Mouse (Mus musculus): ENCODE measurements around the gene Pbsn. TPM values are rescaled to one million over a fixed set of nuclear protein-coding genes. Genes with fewer than 3 reads are reported as not detected.

Pbsn gene
- polyA plus RNA-seq, 1 experiment from 2014 or later, result not detected

DNA sequence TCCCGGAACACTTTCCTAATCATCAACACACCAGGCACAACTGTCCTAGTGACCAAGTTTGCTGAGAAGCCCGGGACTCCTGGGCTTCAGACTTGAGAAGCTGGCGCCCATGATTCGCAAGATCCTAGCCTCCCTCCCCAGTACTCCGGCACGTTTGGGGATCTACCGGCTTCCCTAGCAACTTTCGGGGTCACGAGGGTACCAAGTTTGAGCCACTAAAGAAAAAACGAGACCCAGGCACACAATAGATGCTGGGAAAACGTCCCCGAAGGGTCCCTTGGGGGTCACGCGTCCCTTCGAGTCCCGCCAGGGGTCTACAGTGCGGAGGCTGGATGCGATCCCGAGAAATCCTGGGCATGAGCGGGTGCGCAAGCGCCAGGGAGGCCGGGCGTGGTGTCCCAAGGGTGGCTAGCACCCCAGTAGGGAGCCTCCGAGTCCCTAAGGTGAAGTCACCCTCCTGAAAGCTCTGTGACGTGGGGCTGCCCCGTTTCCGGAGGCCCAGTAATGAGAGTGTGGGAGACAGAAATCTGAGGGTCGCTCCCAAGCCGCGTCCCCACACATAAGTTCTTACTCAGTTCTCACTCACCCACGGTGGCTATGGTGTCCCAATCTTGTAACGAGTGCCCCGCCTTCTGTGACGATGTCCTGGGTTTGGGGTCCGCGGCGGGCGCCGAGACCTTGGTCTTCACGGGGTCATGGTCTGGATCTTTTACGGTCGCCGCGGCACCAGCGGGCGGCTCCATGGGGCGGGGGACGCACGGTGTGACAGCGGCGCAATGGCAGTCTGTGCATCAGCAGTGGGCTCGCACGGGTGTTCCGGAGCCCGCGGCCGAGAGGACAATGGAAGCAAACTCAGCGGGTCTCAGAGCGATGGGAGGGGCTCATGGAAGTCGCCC is 58.2 kb downstream of the Pbsn start:
- Histone ChIP-seq H3K9ac (peak overlapping the region; percentile 69), H3K36me3 (no peaks in the 10 kb centered on the region), H3K9me3 (no peaks in the 10 kb centered on the region), H3K4me3 (peak overlapping the region; percentile 73), H3K27me3 (no peaks in the 10 kb centered on the region), H3K27ac (replicated peaks) (peak overlapping the region; percentile 85), H3K4me2 (peak overlapping the region; percentile 74), H3K4me1 (replicated peaks) (peaks cover 19% of the 10 kb centered on the region)
- 24% methylated on average over 61 of the region's 61 CpGs for WGBS
- peak; percentile 81 for ATAC-seq (ENCODE audit: low FRiP score, low read depth)

- H3K27me3 ChIP-seq, result no peaks in the 10 kb centered on the region
- H3K4me1 ChIP-seq (replicated peaks), result peaks cover 12% of the 10 kb centered on the region
- no peak overlapping the region for H3K4me2 ChIP-seq
- ATAC-seq (ENCODE audit: low FRiP score, low read depth), result no peak
- H3K4me3 ChIP-seq, result no peak overlapping the region
- no peaks in the 10 kb centered on the region for H3K9me3 ChIP-seq
- H3K9ac ChIP-seq, result no peak overlapping the region
- no peak overlapping the region for H3K27ac ChIP-seq (replicated peaks)
- WGBS, result 89% methylated on average over 3 of the region's 3 CpGs
- 0 out of 2 replicates have a peak, but pooled peaks cover 14% of the 10 kb centered on the region for H3K36me3 ChIP-seq
Measured at GRCm38 (mm10) chrX:77788675-77789074, 64.7 kb downstream of the Pbsn start.

Other genes with a start within 250 kb of the Pbsn start
- gene Prkx, start 57.3 kb downstream of the Pbsn start, polyA plus RNA-seq (2015; fragmentation: Nextera tagmentation; extraction: Ambion mirVana), result 22.2 and 23.9 TPM in 2 replicates
- gene Gm14744, start 11.1 kb upstream of the Pbsn start, polyA plus RNA-seq (2015; fragmentation: Nextera tagmentation; extraction: Ambion mirVana), result not detected in 2 replicates
- gene 5430402E10Rik, start 71.4 kb upstream of the Pbsn start, polyA plus RNA-seq (2015; fragmentation: Nextera tagmentation; extraction: Ambion mirVana), result not detected in 2 replicates
- not detected in 2 replicates for gene Obp1a, start 237.8 kb upstream of the Pbsn start, polyA plus RNA-seq (2015; fragmentation: Nextera tagmentation; extraction: Ambion mirVana)

All from hindbrain, embryonic 15.5 days (tissue).